Mouse (Mus musculus) liver, embryonic 15.5 days (tissue): Measurements from ENCODE around the gene Gpank1. TPM values are rescaled to one million over a fixed set of nuclear protein-coding genes. Genes with fewer than 3 reads are reported as not detected.
A peak's percentile ranks its signal among the peaks of the same experiment; 100 is the strongest.

Experiments
- ATAC-seq: fragments of 200-750 bp; cut with Nextera tagmentation; 2 replicates; pipeline ENCODE4 v1.8.0; 2017; ENCODE audit warnings: moderate number of reproducible peaks, mild to moderate bottlenecking, moderate library complexity; ENCODE audit not compliant: insufficient read depth
- H3K27ac ChIP-seq: fragments of 300-500 bp; sonication (generic); replicated peaks from 2 replicates; pipeline ENCODE4 v1.5.1; 2015; ENCODE audit warnings: mild to moderate bottlenecking, inconsistent platforms
- H3K27me3 ChIP-seq: fragments of 300-500 bp; sonication (generic); 2 replicates; pipeline ENCODE4 v1.6.1; 2015; ENCODE audit warnings: mild to moderate bottlenecking, inconsistent platforms
- H3K36me3 ChIP-seq: fragments of 300-500 bp; sonication (generic); replicated peaks from 2 replicates; pipeline ENCODE4 v1.6.1; 2015; ENCODE audit warnings: moderate library complexity, mild to moderate bottlenecking, inconsistent platforms
- H3K4me1 ChIP-seq: fragments of 300-500 bp; sonication (generic); replicated peaks from 2 replicates; pipeline ENCODE4 v1.6.1; 2015; ENCODE audit warnings: inconsistent platforms
- H3K4me2 ChIP-seq: fragments of 300-500 bp; sonication (generic); 2 replicates; pipeline ENCODE4 v1.6.1; 2015; ENCODE audit warnings: moderate library complexity, mild to moderate bottlenecking, inconsistent platforms
- H3K4me3 ChIP-seq: fragments of 300-500 bp; sonication (generic); replicated peaks from 2 replicates; pipeline ENCODE4 v1.5.1; 2015; ENCODE audit warnings: mild to moderate bottlenecking, inconsistent platforms
- H3K9ac ChIP-seq: fragments of 300-500 bp; sonication (generic); 2 replicates; pipeline ENCODE4 v1.6.1; 2015; ENCODE audit warnings: moderate library complexity, mild to moderate bottlenecking, inconsistent platforms
- H3K9me3 ChIP-seq: fragments of 300-500 bp; sonication (generic); replicated peaks from 2 replicates; pipeline ENCODE4 v1.6.1; 2016; ENCODE audit warnings: inconsistent platforms
- WGBS: fragments of 180-500 bp; shearing (Covaris S2); methylation state at CpG from one replicate; pipeline ENCODE4 v1.1.7; 2015; ENCODE audit warnings: mixed read lengths; ENCODE audit not compliant: insufficient replicate concordance; 5-methylcytosine and 5-hydroxymethylcytosine counted together
- polyA plus RNA-seq: library from polyadenylated mRNA; unstranded; fragments of >200 nt; fragmentation: Nextera tagmentation; extraction: Ambion mirVana; gene quantifications from 2 replicates; pipeline ENCODE4 v1.2.1, GENCODE M21; 2015

Gene Gpank1
- polyA plus RNA-seq, 1 experiment from 2014 or later: 12.8 TPM

GRCm38 (mm10) chr17:35085208-35085865 lies 35.9 kb upstream of the Gpank1 start, which contains the start of gene Ly6g6f:
Gene Ly6g6f, minus strand, starts transcription at chr17:35085610.
- Histone ChIP-seq H3K4me1 (peaks cover 34% of the 10 kb centered on the region), H3K27ac (no peak within 1 kb of the TSS), H3K36me3 (no peaks in the 10 kb centered on the region), H3K27me3 (no peaks in the 10 kb centered on the region), H3K4me2 (no peak within 1 kb of the TSS), H3K9ac (no peak within 1 kb of the TSS), H3K4me3 (no peak within 1 kb of the TSS), H3K9me3 (no peaks in the 10 kb centered on the region)
- WGBS: 40% methylated on average over 7 of the region's 7 CpGs
- no peak for ATAC-seq

GRCm38 (mm10) chr17:35088151-35088550 lies 33.1 kb upstream of the Gpank1 start:
- Histone ChIP-seq H3K4me1 (peaks cover 48% of the 10 kb centered on the region), H3K4me2 (no peak overlapping the region), H3K36me3 (peaks cover 26% of the 10 kb centered on the region), H3K27ac (no peak overlapping the region), H3K27me3 (no peaks in the 10 kb centered on the region), H3K4me3 (no peak overlapping the region), H3K9me3 (no peaks in the 10 kb centered on the region), H3K9ac (no peak overlapping the region)
- WGBS: 34% methylated on average over 2 of the region's 2 CpGs
- no peak for ATAC-seq

DNA sequence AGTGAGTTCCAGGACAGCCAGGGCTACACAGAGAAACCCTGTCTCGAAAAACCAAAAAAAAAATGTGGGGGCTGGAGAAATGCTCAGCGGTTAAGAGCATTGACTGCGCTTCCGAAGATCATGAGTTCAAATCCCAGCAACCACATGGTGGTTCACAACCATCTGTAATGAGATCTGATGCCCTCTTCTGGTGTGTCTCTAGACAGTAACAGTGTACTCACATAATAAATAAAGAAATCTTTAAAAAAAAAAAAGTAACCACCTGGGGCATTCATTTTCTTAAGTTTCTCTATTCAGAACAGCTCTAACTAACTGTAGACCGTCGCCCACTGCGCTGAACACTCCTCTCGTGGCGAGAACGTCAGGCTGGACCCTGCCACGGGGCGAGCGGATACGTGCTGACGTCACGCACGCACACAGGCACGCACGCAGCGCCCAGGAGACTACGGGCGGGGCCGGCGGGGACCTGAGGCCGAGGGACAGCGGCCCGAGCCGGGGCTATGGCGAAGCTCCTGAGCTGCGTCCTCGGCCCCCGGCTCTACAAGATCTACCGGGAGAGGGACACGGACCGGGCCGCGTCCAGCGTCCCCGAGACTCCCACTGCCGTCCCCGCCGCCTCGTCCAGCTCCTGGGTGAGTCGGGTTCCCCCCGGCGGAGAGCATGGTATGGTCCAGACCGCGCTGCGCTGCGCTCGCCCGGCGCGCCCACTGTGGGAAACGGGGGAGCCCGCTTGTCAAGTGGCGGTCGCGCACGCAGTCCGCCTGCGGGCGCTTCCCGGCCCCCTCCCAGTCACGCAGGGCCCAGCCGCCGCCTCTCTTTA lies 32.2 kb upstream of the Gpank1 start, which contains the start of gene Abhd16a:
Gene Abhd16a (plus strand): TSS at position 439 of the 820 bp plus-strand sequence.
- WGBS: 2% methylated on average over 67 of the region's 67 CpGs

GRCm38 (mm10) chr17:35090166-35090932 lies 30.9 kb upstream of the Gpank1 start:
- 54% methylated on average over 8 of the region's 8 CpGs for whole genome bisulfite sequencing
- H3K4me3 ChIP-seq: peak overlapping the region; percentile 79
- ATAC-seq: peak; percentile 43
- H3K27ac ChIP-seq: peak overlapping the region; percentile 97
- peak overlapping the region; percentile 83 for H3K4me2 ChIP-seq
- peak overlapping the region; percentile 92 for H3K9ac ChIP-seq
- H3K9me3 ChIP-seq: no peaks in the 10 kb centered on the region
- H3K4me1 ChIP-seq: peaks cover 45% of the 10 kb centered on the region
- H3K36me3 ChIP-seq: peaks cover 48% of the 10 kb centered on the region
- H3K27me3 ChIP-seq: no peaks in the 10 kb centered on the region

More for the DNA sequence above, 32.2 kb upstream of the Gpank1 start, which contains the start of gene Abhd16a:
- Histone ChIP-seq H3K9me3 (no peaks in the 10 kb centered on the region), H3K4me2 (peak within 1 kb of the TSS; percentile 83), H3K27ac (peak within 1 kb of the TSS; percentile 97), H3K4me3 (peak within 1 kb of the TSS; percentile 79), H3K4me1 (peaks cover 48% of the 10 kb centered on the region), H3K36me3 (peaks cover 35% of the 10 kb centered on the region), H3K27me3 (no peaks in the 10 kb centered on the region), H3K9ac (peak within 1 kb of the TSS; percentile 92)
- ATAC-seq: peak; percentile 97

- Histone ChIP-seq H3K9ac (no peak overlapping the region), H3K27me3 (no peaks in the 10 kb centered on the region), H3K4me3 (no peak overlapping the region), H3K4me1 (peaks cover 40% of the 10 kb centered on the region), H3K36me3 (peaks cover 70% of the 10 kb centered on the region), H3K9me3 (no peaks in the 10 kb centered on the region), H3K4me2 (no peak overlapping the region), H3K27ac (no peak overlapping the region)
- WGBS: 82% methylated on average over 14 of the region's 14 CpGs
- no peak for ATAC-seq
These were observed 28.7 kb upstream of the Gpank1 start for GRCm38 (mm10) chr17:35092403-35093198.

DNA sequence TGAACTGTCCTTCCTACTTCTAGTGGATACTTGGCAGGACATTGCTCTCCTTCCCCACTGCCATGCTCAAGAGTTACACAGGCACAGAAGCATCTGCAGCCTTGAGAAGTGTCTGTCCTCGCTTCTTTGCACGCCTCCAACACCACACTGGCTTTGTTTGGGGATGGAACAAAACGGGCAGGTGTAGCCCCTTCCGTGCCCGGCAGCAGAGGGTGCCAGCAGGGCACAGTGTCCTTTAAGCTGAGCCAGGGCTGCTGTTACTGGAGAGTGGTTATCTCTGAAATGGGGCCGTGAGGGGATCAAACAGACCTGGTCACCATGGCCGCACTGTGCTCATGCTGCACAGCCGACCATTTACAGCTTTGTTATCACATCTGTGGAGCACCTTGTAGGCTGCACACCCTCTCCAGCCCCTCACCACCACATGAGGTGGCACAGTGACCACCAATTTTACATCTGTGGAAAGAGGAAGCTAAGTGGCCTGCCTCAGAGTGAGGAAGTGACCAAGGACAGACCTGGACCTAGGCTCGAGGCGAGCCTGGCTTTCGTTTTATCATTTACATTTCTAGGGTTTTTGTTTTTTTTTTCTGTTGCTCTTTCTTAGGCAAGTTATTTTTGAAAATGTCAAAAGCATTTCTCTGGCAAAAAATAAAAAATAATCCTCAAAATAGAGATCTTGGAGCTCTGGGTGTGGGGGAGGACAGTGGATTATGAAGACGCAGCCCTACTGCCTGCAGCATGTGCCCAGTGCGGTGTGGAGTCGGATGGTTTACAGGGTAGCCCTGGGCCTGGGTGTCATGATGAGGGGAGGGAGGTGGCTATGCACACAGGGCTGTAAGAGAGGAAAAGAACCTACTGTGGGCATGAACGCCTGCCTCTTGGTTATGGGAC lies 26.5 kb upstream of the Gpank1 start:
- Histone ChIP-seq H3K36me3 (peaks cover 91% of the 10 kb centered on the region), H3K9ac (no peak overlapping the region), H3K4me3 (no peak overlapping the region), H3K27me3 (no peaks in the 10 kb centered on the region), H3K27ac (no peak overlapping the region), H3K9me3 (no peaks in the 10 kb centered on the region), H3K4me1 (peaks cover 31% of the 10 kb centered on the region), H3K4me2 (no peak overlapping the region)
- WGBS: 74% methylated on average over 15 of the region's 15 CpGs
- no peak for ATAC-seq

DNA sequence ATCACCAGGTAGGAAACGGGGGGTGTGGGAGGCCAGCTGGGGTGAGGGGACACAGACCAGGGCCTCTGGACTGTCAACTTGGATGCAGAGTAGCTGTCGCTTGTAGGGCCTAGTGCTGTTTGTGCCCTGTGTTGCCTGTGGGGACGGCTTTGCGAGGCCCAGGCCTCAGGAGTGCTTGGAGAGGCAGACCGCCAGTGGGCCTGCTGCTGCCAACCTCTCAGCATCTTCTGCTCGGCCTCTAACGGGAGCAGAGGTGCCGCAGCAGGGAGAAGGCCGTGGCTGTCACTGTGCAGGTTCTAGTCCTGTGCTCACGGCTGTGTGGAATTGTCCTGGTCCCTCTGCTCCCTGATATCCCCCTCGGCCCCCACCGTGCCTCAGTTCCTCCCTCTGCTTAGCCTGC lies 24.7 kb upstream of the Gpank1 start:
- no peak overlapping the region for H3K4me3 ChIP-seq
- no peak overlapping the region for H3K4me2 ChIP-seq
- no peaks in the 10 kb centered on the region for H3K9me3 ChIP-seq
- 87% methylated on average over 12 of the region's 12 CpGs for WGBS
- H3K27ac ChIP-seq: no peak overlapping the region
- no peak for ATAC-seq
- H3K27me3 ChIP-seq: no peaks in the 10 kb centered on the region
- H3K9ac ChIP-seq: no peak overlapping the region
- peaks cover 98% of the 10 kb centered on the region for H3K36me3 ChIP-seq
- H3K4me1 ChIP-seq: peaks cover 23% of the 10 kb centered on the region

DNA sequence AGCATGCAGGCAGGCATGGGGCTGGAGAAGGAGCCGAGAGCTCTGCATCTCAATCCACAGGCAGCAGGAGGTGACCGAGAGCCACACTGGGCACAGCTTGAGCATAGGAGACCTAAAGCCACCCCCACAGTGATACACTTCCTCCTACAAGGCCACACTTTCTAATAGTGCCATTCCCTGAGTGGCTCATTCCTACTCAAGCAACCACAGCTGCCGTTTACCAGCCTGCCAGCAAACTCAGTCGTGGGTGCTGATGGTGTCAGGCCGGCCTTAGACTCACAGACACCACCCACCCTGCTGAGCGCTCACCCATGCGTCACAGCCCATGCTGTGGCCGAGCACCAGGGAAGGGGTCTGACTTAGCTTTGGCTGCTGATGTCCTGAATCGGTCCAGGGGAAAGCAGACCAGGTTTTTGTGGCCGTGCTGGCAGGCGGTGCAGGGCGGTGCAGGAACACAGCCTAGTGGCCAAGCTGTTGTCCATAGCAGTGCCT lies 24.0 kb upstream of the Gpank1 start:
- no peak for ATAC-seq
- no peak overlapping the region for H3K9ac ChIP-seq

DNA sequence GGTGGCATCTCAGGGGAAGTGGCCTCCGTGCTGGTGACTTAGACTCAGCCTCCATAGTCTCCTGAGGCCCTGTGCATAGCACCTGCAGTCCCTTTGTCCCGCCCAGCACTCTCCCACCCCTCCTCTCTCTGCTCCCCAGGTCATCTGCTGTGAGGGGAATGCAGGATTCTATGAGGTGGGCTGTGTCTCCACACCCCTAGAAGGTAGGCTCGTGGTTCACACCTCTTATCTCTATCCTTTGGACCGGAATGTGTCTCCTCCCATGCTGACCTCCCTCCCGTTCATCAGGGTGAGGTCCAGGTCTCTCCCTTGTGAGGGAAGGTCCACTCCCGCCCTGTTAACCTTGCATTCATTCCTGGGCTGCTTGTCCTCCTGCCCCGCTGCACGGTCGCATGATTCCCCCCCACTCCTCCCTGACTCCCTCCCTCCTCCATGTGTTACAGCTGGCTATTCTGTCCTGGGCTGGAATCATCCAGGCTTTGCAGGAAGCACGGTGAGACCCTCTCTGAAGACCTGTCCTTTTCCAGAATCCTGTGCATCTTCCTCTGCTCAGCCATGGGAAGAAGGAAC lies 21.0 kb upstream of the Gpank1 start:
- Histone ChIP-seq H3K4me3 (no peak overlapping the region), H3K27me3 (no peaks in the 10 kb centered on the region), H3K9me3 (no peaks in the 10 kb centered on the region), H3K27ac (no peak overlapping the region), H3K4me1 (peaks cover 46% of the 10 kb centered on the region), H3K9ac (no peak overlapping the region), H3K36me3 (peaks cover 81% of the 10 kb centered on the region), H3K4me2 (no peak overlapping the region)
- WGBS: 71% methylated on average over 10 of the region's 10 CpGs
- no peak for ATAC-seq

More for the DNA sequence above, 24.0 kb upstream of the Gpank1 start:
- Histone ChIP-seq H3K9me3 (no peaks in the 10 kb centered on the region), H3K36me3 (peaks cover 99% of the 10 kb centered on the region), H3K4me2 (no peak overlapping the region), H3K4me1 (peaks cover 26% of the 10 kb centered on the region), H3K27ac (no peak overlapping the region), H3K27me3 (no peaks in the 10 kb centered on the region), H3K4me3 (no peak overlapping the region)
- 82% methylated on average over 12 of the region's 12 CpGs for WGBS
